Mouse (Mus musculus): ENCODE results near the gene Rnase12.

Gene Rnase12

GRCm38 (mm10) chr14:51088970-51089673, 31.7 kb upstream of the Rnase12 start:
- peak; percentile 96 for TF ChIP-seq GATA4 (IDR thresholded peaks at IDR 0.05; ENCODE audit: insufficient replicate concordance, low read length)

GRCm38 (mm10) chr14:51088166-51088969, 30.9 kb upstream of the Rnase12 start:
- no peak for TF ChIP-seq GATA4 (IDR thresholded peaks at IDR 0.05; ENCODE audit: insufficient replicate concordance, low read length)

GRCm38 (mm10) chr14:51087762-51088161, 30.3 kb upstream of the Rnase12 start:
- TF ChIP-seq GATA4 (IDR thresholded peaks at IDR 0.05; ENCODE audit: insufficient replicate concordance, low read length): no peak

GRCm38 (mm10) chr14:51085911-51086310, 28.4 kb upstream of the Rnase12 start:
- no peak for TF ChIP-seq GATA4 (IDR thresholded peaks at IDR 0.05; ENCODE audit: insufficient replicate concordance, low read length)

- no peak for TF ChIP-seq GATA4 (IDR thresholded peaks at IDR 0.05; ENCODE audit: insufficient replicate concordance, low read length)
Observed at GRCm38 (mm10) chr14:51085086-51085485, 27.6 kb upstream of the Rnase12 start.

GRCm38 (mm10) chr14:51083805-51084204, 26.3 kb upstream of the Rnase12 start:
- no peak for TF ChIP-seq GATA4 (IDR thresholded peaks at IDR 0.05; ENCODE audit: insufficient replicate concordance, low read length)

GRCm38 (mm10) chr14:51082599-51083581, 25.4 kb upstream of the Rnase12 start:
- no peak for TF ChIP-seq GATA4 (IDR thresholded peaks at IDR 0.05; ENCODE audit: insufficient replicate concordance, low read length)

- no peak for TF ChIP-seq GATA4 (IDR thresholded peaks at IDR 0.05; ENCODE audit: insufficient replicate concordance, low read length)
Observed at GRCm38 (mm10) chr14:51081035-51081434, 23.6 kb upstream of the Rnase12 start.

GRCm38 (mm10) chr14:51079180-51079579, 21.7 kb upstream of the Rnase12 start:
- TF ChIP-seq GATA4 (IDR thresholded peaks at IDR 0.05; ENCODE audit: insufficient replicate concordance, low read length): no peak

- TF ChIP-seq GATA4 (IDR thresholded peaks at IDR 0.05; ENCODE audit: insufficient replicate concordance, low read length): no peak
Observed at GRCm38 (mm10) chr14:51074335-51074734, 16.9 kb upstream of the Rnase12 start, which contains the start of gene Olfr750. Gene Olfr750 (minus strand): TSS chr14:51074435.

- no peak for TF ChIP-seq GATA4 (IDR thresholded peaks at IDR 0.05; ENCODE audit: insufficient replicate concordance, low read length)
Observed at GRCm38 (mm10) chr14:51069617-51070016, 12.2 kb upstream of the Rnase12 start.

- no peak for TF ChIP-seq GATA4 (IDR thresholded peaks at IDR 0.05; ENCODE audit: insufficient replicate concordance, low read length)
Observed at GRCm38 (mm10) chr14:51068956-51069355, 11.5 kb upstream of the Rnase12 start.

GRCm38 (mm10) chr14:51060761-51061160, 3.3 kb upstream of the Rnase12 start:
- no peak for TF ChIP-seq GATA4 (IDR thresholded peaks at IDR 0.05; ENCODE audit: insufficient replicate concordance, low read length)

- no peak for TF ChIP-seq GATA4 (IDR thresholded peaks at IDR 0.05; ENCODE audit: insufficient replicate concordance, low read length)
Observed at GRCm38 (mm10) chr14:51054243-51055237, 2.9 kb downstream of the Rnase12 start.
